Mouse (Mus musculus) forebrain, embryonic 11.5 days (tissue): Measurements from ENCODE around the gene Nepn. TPM values are rescaled to one million over a fixed set of nuclear protein-coding genes. Genes with fewer than 3 reads are reported as not detected.
A peak's percentile ranks its signal among the peaks of the same experiment; 100 is the strongest.

Source experiments
- ATAC-seq: fragments of 200-750 bp; cut with Nextera tagmentation; replicated peaks from 2 replicates; pipeline ENCODE4 v1.8.0; 2017; ENCODE audit warnings: moderate TSS enrichment; ENCODE audit not compliant: low FRiP score
- DNase-seq: peaks from one replicate; pipeline ENCODE4 v3.0.0-alpha.2; 2017; ENCODE audit warnings: low spot score
- H3K27ac ChIP-seq: fragments of 300-500 bp; sonication (generic); 2 replicates; pipeline ENCODE4 v1.5.1; 2014; ENCODE audit warnings: low read depth, low read length
- H3K27me3 ChIP-seq: fragments of 300-500 bp; sonication (generic); 2 replicates; pipeline ENCODE4 v1.6.1; 2014; ENCODE audit warnings: mild to moderate bottlenecking, low read length, mixed read lengths; ENCODE audit not compliant: control insufficient read depth, insufficient read depth
- H3K36me3 ChIP-seq: fragments of 300-500 bp; sonication (generic); 2 replicates; pipeline ENCODE4 v1.6.1; 2014; ENCODE audit warnings: mild to moderate bottlenecking, low read length, moderate library complexity, mixed read lengths; ENCODE audit not compliant: control insufficient read depth, insufficient read depth
- H3K4me1 ChIP-seq: fragments of 300-500 bp; sonication (generic); replicated peaks from 2 replicates; pipeline ENCODE4 v1.6.1; 2014; ENCODE audit warnings: low read length, mixed read lengths; ENCODE audit not compliant: control insufficient read depth, insufficient read depth
- H3K4me2 ChIP-seq: fragments of 300-500 bp; sonication (generic); 2 replicates; pipeline ENCODE4 v1.6.1; 2014; ENCODE audit warnings: low read depth, mild to moderate bottlenecking, low read length, moderate library complexity, mixed read lengths; ENCODE audit not compliant: severe bottlenecking
- H3K4me3 ChIP-seq: fragments of 300-500 bp; sonication (generic); 2 replicates; pipeline ENCODE4 v1.5.1; 2014; ENCODE audit warnings: low read depth, low read length
- H3K9ac ChIP-seq: fragments of 300-500 bp; sonication (generic); 2 replicates; pipeline ENCODE4 v1.6.1; 2014; ENCODE audit warnings: low read length
- H3K9me3 ChIP-seq: fragments of 300-500 bp; sonication (generic); 2 replicates; pipeline ENCODE4 v1.6.1; 2016; ENCODE audit warnings: low read length, mixed read lengths; ENCODE audit not compliant: control insufficient read depth
- WGBS: fragments of 180-500 bp; shearing (Covaris S2); extraction: QIAGEN DNeasy Blood & Tissue Kit; methylation state at CpG from one replicate; pipeline ENCODE4 v1.1.7; 2014; 5-methylcytosine and 5-hydroxymethylcytosine counted together
- polyA plus RNA-seq: library from polyadenylated mRNA; unstranded; fragments of >200 nt; fragmentation: Nextera tagmentation; extraction: Ambion mirVana; gene quantifications from 2 replicates; pipeline ENCODE4 v1.2.1, GENCODE M21; 2014

Nepn gene
- polyA plus RNA-seq, 1 experiment from 2014 or later = not detected

GRCm38 (mm10) chr10:52389438-52389837, 666 bp downstream of the Nepn start:
- H3K4me1 ChIP-seq = no peaks in the 10 kb centered on the region
- no peaks in the 10 kb centered on the region for H3K27me3 ChIP-seq
- no peak for ATAC-seq
- H3K9ac ChIP-seq = no peak overlapping the region
- H3K36me3 ChIP-seq = no peaks in the 10 kb centered on the region
- no peak overlapping the region for H3K4me3 ChIP-seq
- 76% methylated on average over 3 of the region's 3 CpGs for WGBS
- no peak for DNase-seq
- no peaks in the 10 kb centered on the region for H3K9me3 ChIP-seq
- no peak overlapping the region for H3K4me2 ChIP-seq
- H3K27ac ChIP-seq = no peak overlapping the region

- Histone ChIP-seq H3K27ac (no peak overlapping the region), H3K9ac (no peak overlapping the region), H3K4me3 (no peak overlapping the region), H3K4me1 (no peaks in the 10 kb centered on the region), H3K9me3 (no peaks in the 10 kb centered on the region), H3K4me2 (no peak overlapping the region), H3K36me3 (no peaks in the 10 kb centered on the region), H3K27me3 (no peaks in the 10 kb centered on the region)
- no peak for ATAC-seq
- no peak for DNase-seq
- 90% methylated on average over 2 of the region's 2 CpGs for WGBS
These were observed 2.4 kb downstream of the Nepn start for GRCm38 (mm10) chr10:52391208-52391607.

- no peak for DNase-seq
- H3K4me1 ChIP-seq = no peaks in the 10 kb centered on the region
- WGBS = 93% methylated on average over 3 of the region's 3 CpGs
- no peaks in the 10 kb centered on the region for H3K27me3 ChIP-seq
- H3K27ac ChIP-seq = no peak overlapping the region
- ATAC-seq = no peak
- no peak overlapping the region for H3K4me2 ChIP-seq
- no peaks in the 10 kb centered on the region for H3K36me3 ChIP-seq
- no peak overlapping the region for H3K4me3 ChIP-seq
- H3K9me3 ChIP-seq = no peaks in the 10 kb centered on the region
- no peak overlapping the region for H3K9ac ChIP-seq
These were observed 7.9 kb downstream of the Nepn start for GRCm38 (mm10) chr10:52396647-52397046.

GRCm38 (mm10) chr10:52398715-52399114, 9.9 kb downstream of the Nepn start:
- Histone ChIP-seq H3K27me3 (no peaks in the 10 kb centered on the region), H3K4me3 (no peak overlapping the region), H3K36me3 (no peaks in the 10 kb centered on the region), H3K4me1 (no peaks in the 10 kb centered on the region), H3K4me2 (no peak overlapping the region), H3K9me3 (no peaks in the 10 kb centered on the region), H3K27ac (no peak overlapping the region), H3K9ac (no peak overlapping the region)
- 89% methylated on average over 2 of the region's 2 CpGs for WGBS
- no peak for ATAC-seq
- DNase-seq = no peak

GRCm38 (mm10) chr10:52399722-52400121, 10.9 kb downstream of the Nepn start:
- WGBS = 65% methylated on average over 3 of the region's 3 CpGs

GRCm38 (mm10) chr10:52405160-52405559, 16.4 kb downstream of the Nepn start:
- no peaks in the 10 kb centered on the region for H3K4me1 ChIP-seq
- no peak overlapping the region for H3K27ac ChIP-seq
- ATAC-seq (no peak), DNase-seq (no peak)
- no peak overlapping the region for H3K4me2 ChIP-seq
- no peaks in the 10 kb centered on the region for H3K36me3 ChIP-seq
- H3K4me3 ChIP-seq = no peak overlapping the region
- WGBS = 92% methylated on average over 13 of the region's 13 CpGs
- H3K9ac ChIP-seq = no peak overlapping the region
- H3K9me3 ChIP-seq = no peaks in the 10 kb centered on the region
- no peaks in the 10 kb centered on the region for H3K27me3 ChIP-seq

More at GRCm38 (mm10) chr10:52399722-52400121, 10.9 kb downstream of the Nepn start:
- no peak overlapping the region for H3K4me2 ChIP-seq
- H3K4me3 ChIP-seq = no peak overlapping the region
- H3K36me3 ChIP-seq = no peaks in the 10 kb centered on the region
- H3K27me3 ChIP-seq = no peaks in the 10 kb centered on the region
- ATAC-seq (no peak), DNase-seq (no peak)
- no peaks in the 10 kb centered on the region for H3K9me3 ChIP-seq
- no peaks in the 10 kb centered on the region for H3K4me1 ChIP-seq
- no peak overlapping the region for H3K9ac ChIP-seq
- H3K27ac ChIP-seq = no peak overlapping the region

GRCm38 (mm10) chr10:52407526-52407925, 18.8 kb downstream of the Nepn start:
- ATAC-seq (no peak), DNase-seq (no peak)
- Histone ChIP-seq H3K9me3 (no peaks in the 10 kb centered on the region), H3K27me3 (no peaks in the 10 kb centered on the region), H3K4me2 (no peak overlapping the region), H3K9ac (no peak overlapping the region), H3K4me3 (no peak overlapping the region), H3K27ac (no peak overlapping the region), H3K4me1 (no peaks in the 10 kb centered on the region), H3K36me3 (no peaks in the 10 kb centered on the region)
- WGBS = 89% methylated on average over 2 of the region's 2 CpGs

GRCm38 (mm10) chr10:52415020-52415419, 26.2 kb downstream of the Nepn start:
- 88% methylated on average over 2 of the region's 2 CpGs for WGBS
- H3K27ac ChIP-seq = no peak overlapping the region
- peaks cover 6% of the 10 kb centered on the region; the same call in 1 of the 2 replicates for H3K4me1 ChIP-seq
- H3K9me3 ChIP-seq = no peaks in the 10 kb centered on the region
- ATAC-seq = no peak
- no peak overlapping the region for H3K4me3 ChIP-seq
- H3K36me3 ChIP-seq = no peaks in the 10 kb centered on the region
- H3K27me3 ChIP-seq = no peaks in the 10 kb centered on the region
- no peak overlapping the region for H3K4me2 ChIP-seq
- H3K9ac ChIP-seq = no peak overlapping the region
- DNase-seq = no peak

- Histone ChIP-seq H3K36me3 (no peaks in the 10 kb centered on the region), H3K4me1 (peaks cover 6% of the 10 kb centered on the region; the same call in 1 of the 2 replicates), H3K9ac (no peak overlapping the region; the same call in 1 of the 2 replicates), H3K27me3 (no peaks in the 10 kb centered on the region), H3K27ac (no peak overlapping the region), H3K9me3 (no peaks in the 10 kb centered on the region), H3K4me2 (peak overlapping the region; percentile 51), H3K4me3 (peak overlapping the region; percentile 98; the same call in 1 of the 2 replicates)
- DNase-seq (no peak), ATAC-seq (no peak)
- 75% methylated on average over 2 of the region's 2 CpGs for WGBS
These were observed 27.7 kb downstream of the Nepn start for GRCm38 (mm10) chr10:52416458-52416857.
